10 mouse cellular contexts compared by ENCODE assay signal in genomic region chr5:113797149-113797882, GRCm38 (mm10). TPM values are rescaled to one million over a fixed set of nuclear protein-coding genes. Genes with fewer than 3 reads are reported as not detected.
DNase-seq lines count a peak whose midpoint lies in the region; ATAC-seq and TF ChIP-seq lines count a peak whose summit lies in the region.
"Had no signal": no experiment of that assay in that cellular context is flagged by ENCODE, and none has a peak within 500 bp of the region (broad histone marks: within the 10 kb centered on the region; RNA-seq: fewer than 3 reads in every experiment).

No protein-coding gene starts in this region.

- H3K9ac ChIP-seq in hindbrain, postnatal 0 days (replicated peaks; ENCODE audit: low read length) = no peak overlapping the region

- peak overlapping the region; percentile 10; the same call in 1 of the 2 replicates for H3K4me2 ChIP-seq in hindbrain, postnatal 0 days (ENCODE audit: low read depth, low read length)
- H3K4me2 ChIP-seq in myocyte (ENCODE audit: low read depth) = peak overlapping the region; percentile 79

- no peak overlapping the region for H3K4me3 ChIP-seq in left cerebral cortex, adult 2 months
- H3K4me3 ChIP-seq in hindbrain, postnatal 0 days (ENCODE audit: low read length) = no peak overlapping the region
- peak overlapping the region; percentile 34 for H3K4me3 ChIP-seq in myocyte

- peaks cover 5% of the 10 kb centered on the region for H3K79me2 ChIP-seq in myocyte (ENCODE audit: control insufficient read depth, insufficient read depth)

- no peak overlapping the region for H3ac ChIP-seq in myocyte (ENCODE audit: control insufficient read depth, insufficient read length)

- no peak for TF ChIP-seq CTCF in left cerebral cortex, adult 2 months (IDR thresholded peaks at IDR 0.05)
- TF ChIP-seq CTCF in hindbrain, postnatal 0 days (IDR thresholded peaks at IDR 0.05; ENCODE audit: low read depth) = no peak

- no peak for TF ChIP-seq POLR2A in myocyte (IDR thresholded peaks at IDR 0.05; ENCODE audit: insufficient read length, low read depth)

- intact Hi-C loops in left cerebral cortex, adult 2 months (cut with DNase I) = no loop called here

- DNase-seq in embryo, embryonic 10 days (ENCODE audit: low spot score) = peak; percentile 38
- no peak for DNase-seq in embryo, embryonic 9.5 days (ENCODE audit: extremely low spot score)
- no peak for DNase-seq in left cerebral cortex, adult 2 months (ENCODE audit: extremely low spot score in 1 of 2, low spot score in 2 of 2)
- DNase-seq in left cerebral cortex, adult 11 months (ENCODE audit: low spot score) = no peak
- no peak for DNase-seq in hindbrain, postnatal 0 days (ENCODE audit: low spot score)
- DNase-seq in T-cell, adult 2 months (ENCODE audit: low spot score) = no peak
- no peak for DNase-seq in Muller cell, postnatal 12 days (ENCODE audit: inconsistent ontology term)
- DNase-seq: cerebellum, adult 9-10 months; thymus, postnatal 25 days had no signal

- no peaks in the 10 kb centered on the region for H3K36me3 ChIP-seq in hindbrain, postnatal 0 days (ENCODE audit: insufficient read depth, low read length)
- no peaks in the 10 kb centered on the region for H3K36me3 ChIP-seq in myocyte (ENCODE audit: control insufficient read depth, insufficient read depth)

- no peaks in the 10 kb centered on the region for H3K9me3 ChIP-seq in hindbrain, postnatal 0 days (ENCODE audit: low read length)

- no peaks in the 10 kb centered on the region for H3K27me3 ChIP-seq in hindbrain, postnatal 0 days (ENCODE audit: insufficient read depth, low read length)
- H3K27me3 ChIP-seq in myocyte (ENCODE audit: control insufficient read depth, insufficient read depth, insufficient read length) = no peaks in the 10 kb centered on the region

- whole genome bisulfite sequencing in hindbrain, postnatal 0 days = 15% methylated on average over 19 of the region's 19 CpGs

- H3K4me1 ChIP-seq in hindbrain, postnatal 0 days (ENCODE audit: insufficient read depth, low read length) = no peaks in the 10 kb centered on the region

- 0 out of 2 replicates have a peak overlapping the region, but pooled peaks have one; percentile 19 for H3K27ac ChIP-seq in left cerebral cortex, adult 2 months
- H3K27ac ChIP-seq in hindbrain, postnatal 0 days = no peak overlapping the region

- no peak for ATAC-seq in hindbrain, postnatal 0 days

TF ChIP-seq in myocyte, 11 proteins besides CTCF, POLR2A, EP300 and RAD21:
- TF ChIP-seq MYOG (IDR thresholded peaks at IDR 0.05; ENCODE audit: control insufficient read depth in 1 of 3, insufficient read depth in 1 of 3, insufficient read length in 2 of 3, low read depth in 2 of 3) = no peak
- no peak for TF ChIP-seq TCF12 (IDR thresholded peaks at IDR 0.05; ENCODE audit: insufficient read depth, poor library complexity, severe bottlenecking)
- no peak for TF ChIP-seq E2F4 (IDR thresholded peaks at IDR 0.05; ENCODE audit: insufficient read depth)
- no peak for TF ChIP-seq MAX (IDR thresholded peaks at IDR 0.05; ENCODE audit: low read depth)
- TF ChIP-seq MYOD1 (IDR thresholded peaks at IDR 0.05; ENCODE audit: control insufficient read depth in 1 of 3, insufficient read length in 2 of 3, low read depth in 2 of 3) = no peak
- no peak for TF ChIP-seq USF1 (IDR thresholded peaks at IDR 0.05; ENCODE audit: low read depth)
- TF ChIP-seq REST (IDR thresholded peaks at IDR 0.05; ENCODE audit: insufficient read depth, insufficient read length) = no peak
- no peak for TF ChIP-seq TCF3 (IDR thresholded peaks at IDR 0.05; ENCODE audit: insufficient read length, low read depth)
- no peak for TF ChIP-seq POLR2AphosphoS2 (IDR thresholded peaks at IDR 0.05; ENCODE audit: insufficient read length, low read depth)
- TF ChIP-seq SRF (IDR thresholded peaks at IDR 0.05; ENCODE audit: control insufficient read depth, insufficient read length, low read depth) = no peak
- TF ChIP-seq CEBPB (IDR thresholded peaks at IDR 0.05; ENCODE audit: insufficient read depth, poor library complexity, severe bottlenecking) = no peak

RNA-seq across cellular contexts. Expression of gene Tmem119, which starts 3.0 kb away (rescaled TPM):
- 10 to 100 TPM; 21.0 to 25.3 TPM for total RNA-seq in left cerebral cortex, adult 2 months (2021)
- 5.2 and 9.2 TPM in 2 replicates for total RNA-seq in hindbrain, postnatal 0 days (2014; rRNA removed)
- polyA plus RNA-seq in hindbrain, postnatal 0 days (2015; fragmentation: Nextera tagmentation; extraction: Ambion mirVana) = 7.3 and 7.6 TPM in 2 replicates
- polyA plus RNA-seq in myocyte (2012; fragmentation: generic; extraction: Trizol) = 62.0 TPM

RNA-seq across cellular contexts. Expression of gene Iscu, which starts 24.8 kb away (rescaled TPM):
- total RNA-seq in left cerebral cortex, adult 2 months (2021) = 100 to 1,000 TPM; 125 to 128 TPM
- 53.5 and 77.9 TPM in 2 replicates for total RNA-seq in hindbrain, postnatal 0 days (2014; rRNA removed)
- polyA plus RNA-seq in hindbrain, postnatal 0 days (2015; fragmentation: Nextera tagmentation; extraction: Ambion mirVana) = 111 and 122 TPM in 2 replicates
- 163 TPM for polyA plus RNA-seq in myocyte (2012; fragmentation: generic; extraction: Trizol)

RNA-seq across cellular contexts. Expression of gene Sart3, which starts 25.0 kb away (rescaled TPM):
- 10 to 100 TPM; 41.8 to 47.3 TPM for total RNA-seq in left cerebral cortex, adult 2 months (2021)
- total RNA-seq in hindbrain, postnatal 0 days (2014; rRNA removed) = 34.7 and 45.6 TPM in 2 replicates
- polyA plus RNA-seq in hindbrain, postnatal 0 days (2015; fragmentation: Nextera tagmentation; extraction: Ambion mirVana) = 24.8 and 26.4 TPM in 2 replicates
- polyA plus RNA-seq in myocyte (2012; fragmentation: generic; extraction: Trizol) = 29.3 TPM

RNA-seq across cellular contexts. Expression of gene Selplg, which starts 35.1 kb away (rescaled TPM):
- 10 to 100 TPM; 25.7 to 28.3 TPM for total RNA-seq in left cerebral cortex, adult 2 months (2021)
- 2.8 and 4.1 TPM in 2 replicates for total RNA-seq in hindbrain, postnatal 0 days (2014; rRNA removed)
- polyA plus RNA-seq in hindbrain, postnatal 0 days (2015; fragmentation: Nextera tagmentation; extraction: Ambion mirVana) = 1.8 and 2.2 TPM in 2 replicates
- not detected for polyA plus RNA-seq in myocyte (2012; fragmentation: generic; extraction: Trizol)
